Mouse (Mus musculus): ENCODE results near the gene Hoxd4. TPM values are rescaled to one million over a fixed set of nuclear protein-coding genes. Genes with fewer than 3 reads are reported as not detected.

Hoxd4 gene
- polyA plus RNA-seq, 1 experiment: 20.3 TPM

DNA sequence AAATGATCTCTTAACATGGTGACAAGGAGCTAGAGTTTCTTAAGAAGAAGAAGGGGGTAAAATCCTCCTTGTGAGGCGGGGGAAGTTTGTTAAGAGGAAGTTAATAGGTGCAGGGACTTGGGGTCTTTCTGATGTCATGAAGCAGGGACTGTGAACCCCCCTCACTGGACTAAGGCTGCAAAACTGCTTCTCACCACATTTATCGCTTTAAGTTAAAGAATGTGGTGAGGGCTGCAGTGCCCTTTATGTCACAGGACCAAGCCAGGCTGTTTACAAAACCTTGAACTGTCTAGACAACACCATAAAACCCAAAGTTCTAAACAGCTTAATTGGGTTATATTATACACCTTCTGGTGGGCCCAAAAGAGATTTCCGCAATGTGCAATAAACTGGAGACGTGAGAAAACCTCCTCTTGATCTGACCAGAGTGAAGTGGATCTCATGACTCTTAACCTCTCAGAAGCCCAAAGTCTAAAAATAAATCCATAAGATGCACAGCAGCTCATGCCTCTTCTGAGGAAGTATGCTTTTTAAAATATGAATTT is 26.6 kb upstream of the Hoxd4 start:
- H3K27me3 ChIP-seq (replicated peaks; ENCODE audit: control insufficient read depth, insufficient read depth, low read length): peaks cover 10% of the 10 kb centered on the region
- 55% methylated on average over 4 of the region's 4 CpGs for WGBS

DNA sequence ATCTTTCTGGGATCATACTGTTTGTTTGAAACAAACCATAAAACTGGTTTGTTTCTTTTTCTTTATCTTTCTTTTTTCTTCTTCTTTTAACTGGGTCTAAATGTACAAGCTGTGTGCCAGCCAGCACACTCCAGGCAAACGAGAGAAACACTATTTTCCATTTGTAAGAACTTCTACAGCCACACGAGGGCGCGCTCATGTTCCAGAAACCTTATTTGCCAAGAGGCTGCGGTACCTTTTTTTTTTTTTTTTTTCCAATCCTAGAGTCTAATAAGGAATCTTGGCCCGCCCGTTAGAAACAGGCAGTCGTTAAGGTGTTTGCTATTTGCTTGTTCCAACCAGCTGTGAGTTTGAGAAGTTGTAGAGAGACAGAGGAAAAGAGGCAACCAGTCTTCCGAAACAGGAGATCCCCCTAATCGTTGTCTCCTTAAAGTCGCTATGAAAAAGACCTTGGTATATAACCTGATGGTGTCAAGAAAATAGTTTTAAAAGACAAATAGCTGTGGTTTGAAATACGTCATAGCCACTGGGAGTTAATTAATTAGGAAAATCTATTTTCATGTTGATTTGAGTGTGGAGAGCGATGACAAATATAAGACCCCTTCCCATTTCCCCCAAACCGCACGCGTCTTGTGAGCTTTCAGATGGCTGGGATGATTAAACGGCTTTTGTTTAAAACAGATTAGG is 25.3 kb upstream of the Hoxd4 start:
- WGBS: 13% methylated on average over 17 of the region's 17 CpGs
- Histone ChIP-seq H3K27ac (ENCODE audit: insufficient read depth, low read depth, low read length) (peak overlapping the region; percentile 84), H3K4me3 (ENCODE audit: insufficient read depth, low read depth, low read length) (peak overlapping the region; percentile 46), H3K27me3 (replicated peaks; ENCODE audit: control insufficient read depth, insufficient read depth, low read length) (peaks cover 10% of the 10 kb centered on the region), H3K4me1 (ENCODE audit: control insufficient read depth, insufficient read depth, low read length) (no peaks in the 10 kb centered on the region), H3K36me3 (ENCODE audit: control insufficient read depth, insufficient read depth, low read length) (no peaks in the 10 kb centered on the region)
- peak; percentile 91 for DNase-seq
- TF ChIP-seq CTCF (conservative IDR thresholded peaks at IDR 0.05; ENCODE audit: insufficient read depth, insufficient read length, low read depth, low read length) (peak; percentile 60), POLR2A (IDR thresholded peaks at IDR 0.05; ENCODE audit: low read depth, low read length) (no peak)

More for the DNA sequence above, 26.6 kb upstream of the Hoxd4 start:
- no peak for DNase-seq
- no peaks in the 10 kb centered on the region for H3K36me3 ChIP-seq (ENCODE audit: control insufficient read depth, insufficient read depth, low read length)
- no peak for TF ChIP-seq POLR2A (IDR thresholded peaks at IDR 0.05; ENCODE audit: low read depth, low read length)
- TF ChIP-seq CTCF (conservative IDR thresholded peaks at IDR 0.05; ENCODE audit: insufficient read depth, insufficient read length, low read depth, low read length): no peak
- H3K27ac ChIP-seq (ENCODE audit: insufficient read depth, low read depth, low read length): no peak overlapping the region
- H3K4me1 ChIP-seq (ENCODE audit: control insufficient read depth, insufficient read depth, low read length): no peaks in the 10 kb centered on the region
- H3K4me3 ChIP-seq (ENCODE audit: insufficient read depth, low read depth, low read length): no peak overlapping the region

DNA sequence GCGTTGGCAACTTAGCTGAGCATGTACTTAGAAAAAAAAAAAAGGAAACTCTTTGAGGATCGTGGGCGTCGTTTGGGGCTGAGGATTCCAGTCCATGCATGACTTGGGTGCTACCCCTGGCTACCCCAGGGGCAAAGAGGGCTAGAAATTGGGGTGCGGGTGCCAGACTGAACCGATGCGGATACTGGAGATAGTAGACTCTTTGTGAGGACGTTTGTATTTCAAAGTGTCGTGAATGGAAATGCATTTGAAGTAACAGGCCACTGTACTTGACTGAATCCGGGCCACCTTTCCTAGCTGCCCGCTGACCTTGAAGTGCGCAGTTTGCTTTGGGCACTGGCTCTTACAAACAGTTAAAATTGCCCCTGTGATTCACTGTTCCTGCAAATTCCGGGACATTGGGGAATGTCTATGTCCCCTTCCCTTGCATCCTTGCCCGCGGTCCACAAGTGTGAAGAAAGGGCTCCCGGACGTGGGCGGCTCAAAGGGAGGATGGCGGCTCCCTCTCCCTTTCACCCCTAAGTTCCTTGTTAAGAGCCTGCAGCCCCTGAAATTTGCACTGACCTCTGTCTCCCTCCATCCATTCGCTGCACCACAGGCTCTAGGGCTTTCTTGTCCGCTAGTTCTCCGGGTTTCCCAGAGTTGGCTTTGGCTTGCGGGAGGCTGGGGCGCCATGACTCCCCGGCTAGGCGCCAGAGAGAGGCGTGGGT is 24.6 kb upstream of the Hoxd4 start:
- peaks cover 8% of the 10 kb centered on the region for H3K27me3 ChIP-seq (replicated peaks; ENCODE audit: control insufficient read depth, insufficient read depth, low read length)
- TF ChIP-seq CTCF (conservative IDR thresholded peaks at IDR 0.05; ENCODE audit: insufficient read depth, insufficient read length, low read depth, low read length) (no peak), POLR2A (IDR thresholded peaks at IDR 0.05; ENCODE audit: low read depth, low read length) (no peak)
- DNase-seq: no peak
- peak overlapping the region; percentile 84 for H3K27ac ChIP-seq (ENCODE audit: insufficient read depth, low read depth, low read length)
- H3K4me1 ChIP-seq (ENCODE audit: control insufficient read depth, insufficient read depth, low read length): no peaks in the 10 kb centered on the region
- H3K4me3 ChIP-seq (ENCODE audit: insufficient read depth, low read depth, low read length): peak overlapping the region; percentile 46
- H3K36me3 ChIP-seq (ENCODE audit: control insufficient read depth, insufficient read depth, low read length): no peaks in the 10 kb centered on the region
- WGBS: 6% methylated on average over 27 of the region's 27 CpGs

DNA sequence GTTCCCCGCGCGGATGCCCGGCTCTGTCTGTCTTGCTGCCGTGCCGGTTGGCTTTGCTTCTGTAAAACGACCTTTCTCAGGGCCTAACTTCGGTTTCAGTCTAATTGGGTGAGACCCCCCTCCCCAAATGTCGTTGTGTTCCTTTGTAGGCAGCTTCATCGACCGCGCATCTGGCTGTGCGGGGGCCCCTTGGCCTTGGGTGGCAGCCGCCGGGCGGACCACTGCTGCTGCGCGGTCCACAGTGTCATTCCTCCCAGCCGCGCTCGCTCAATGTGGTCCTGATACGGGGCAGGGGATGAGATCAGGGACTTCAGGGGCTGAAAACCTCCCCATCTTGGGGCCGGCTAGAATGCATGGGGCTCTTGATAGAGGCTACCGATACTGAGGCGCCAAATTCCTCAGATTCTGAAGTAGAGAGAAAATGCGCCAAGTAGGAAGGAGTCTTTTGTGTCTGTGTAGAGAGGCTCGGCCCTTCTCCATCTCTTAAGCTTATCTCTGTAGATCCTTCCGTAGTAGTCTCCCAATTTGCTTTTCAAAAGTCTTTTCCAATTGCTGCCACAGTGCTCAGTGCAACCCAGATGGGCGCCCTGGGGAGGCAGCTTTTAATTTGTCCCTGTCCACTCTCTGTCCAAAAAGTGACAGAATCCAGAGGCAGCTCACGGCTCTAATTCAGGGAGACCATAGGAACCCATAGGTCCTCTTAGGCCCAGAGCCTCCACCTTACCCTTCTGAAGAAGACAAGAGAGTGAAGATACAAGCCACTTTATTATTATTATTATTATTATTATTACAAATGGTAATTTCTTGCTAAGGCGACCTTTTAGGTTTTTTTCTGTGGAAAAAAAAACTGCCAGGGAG is 23.8 kb upstream of the Hoxd4 start:
- no peak for TF ChIP-seq POLR2A (IDR thresholded peaks at IDR 0.05; ENCODE audit: low read depth, low read length)
- no peak for TF ChIP-seq CTCF (conservative IDR thresholded peaks at IDR 0.05; ENCODE audit: insufficient read depth, insufficient read length, low read depth, low read length)
- Histone ChIP-seq H3K4me1 (ENCODE audit: control insufficient read depth, insufficient read depth, low read length) (no peaks in the 10 kb centered on the region), H3K27ac (ENCODE audit: insufficient read depth, low read depth, low read length) (peak overlapping the region; percentile 84), H3K4me3 (ENCODE audit: insufficient read depth, low read depth, low read length) (peak overlapping the region; percentile 46), H3K36me3 (ENCODE audit: control insufficient read depth, insufficient read depth, low read length) (no peaks in the 10 kb centered on the region), H3K27me3 (replicated peaks; ENCODE audit: control insufficient read depth, insufficient read depth, low read length) (peaks cover 5% of the 10 kb centered on the region)
- WGBS: 18% methylated on average over 31 of the region's 31 CpGs
- DNase-seq: peak; percentile 38

DNA sequence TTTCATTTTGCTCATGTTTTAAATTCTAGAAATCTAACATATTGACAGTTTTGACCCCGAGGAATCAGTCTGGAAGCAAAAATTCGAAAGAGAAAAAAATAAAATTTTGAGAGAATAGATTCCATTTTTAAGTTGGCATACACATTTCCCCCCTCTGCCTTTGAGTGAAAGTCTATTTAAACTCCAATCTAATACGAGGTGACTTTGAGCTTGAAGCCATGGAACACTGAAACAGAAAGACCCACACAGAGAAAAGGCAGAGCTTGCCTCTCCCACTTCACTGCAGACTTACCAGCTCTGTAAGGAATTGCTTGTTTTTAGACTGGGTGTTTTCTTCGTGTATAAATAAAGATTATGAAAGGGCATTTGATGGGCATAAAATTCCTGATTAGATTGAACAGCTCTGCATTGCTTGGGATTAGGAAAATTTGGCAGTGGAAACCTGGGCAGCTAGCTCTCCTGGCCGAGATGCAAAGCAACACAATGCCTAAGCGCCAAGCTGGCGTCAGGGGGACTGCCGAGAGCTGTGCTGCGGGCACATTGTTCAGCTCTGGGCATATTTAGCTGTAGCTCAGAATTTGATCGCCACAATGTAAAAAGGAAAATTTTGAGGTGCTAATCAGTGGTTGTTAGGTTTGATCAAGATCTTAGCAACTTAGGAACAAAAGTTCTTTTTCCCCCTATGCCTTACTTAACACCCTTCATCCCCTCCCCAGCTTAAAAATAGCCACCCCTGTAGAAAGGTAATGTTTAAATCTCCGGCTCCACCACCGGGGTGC is 22.7 kb upstream of the Hoxd4 start:
- peak overlapping the region; percentile 30; the same call in 1 of the 2 replicates for H3K4me3 ChIP-seq (ENCODE audit: insufficient read depth, low read depth, low read length)
- WGBS: 33% methylated on average over 12 of the region's 12 CpGs
- no peaks in the 10 kb centered on the region for H3K36me3 ChIP-seq (ENCODE audit: control insufficient read depth, insufficient read depth, low read length)
- TF ChIP-seq CTCF (conservative IDR thresholded peaks at IDR 0.05; ENCODE audit: insufficient read depth, insufficient read length, low read depth, low read length) (no peak), POLR2A (IDR thresholded peaks at IDR 0.05; ENCODE audit: low read depth, low read length) (no peak)
- H3K4me1 ChIP-seq (ENCODE audit: control insufficient read depth, insufficient read depth, low read length): no peaks in the 10 kb centered on the region
- H3K27ac ChIP-seq (ENCODE audit: insufficient read depth, low read depth, low read length): peak overlapping the region; percentile 93
- peak; percentile 40 for DNase-seq
- H3K27me3 ChIP-seq (replicated peaks; ENCODE audit: control insufficient read depth, insufficient read depth, low read length): peaks cover 2% of the 10 kb centered on the region; the same call in 1 of the 2 replicates
